Mouse (Mus musculus): Measurements from ENCODE around the gene Cab39l. TPM values are rescaled to one million over a fixed set of nuclear protein-coding genes. Genes with fewer than 3 reads are reported as not detected.
"Not testable (repeated sequence)": the region's sequence is repeated elsewhere in the genome, so short reads cannot be mapped to it uniquely, and the experiment has no call there.

The Cab39l gene
- polyA plus RNA-seq, 1 experiment from 2014 or later, result 26.2 TPM

DNA sequence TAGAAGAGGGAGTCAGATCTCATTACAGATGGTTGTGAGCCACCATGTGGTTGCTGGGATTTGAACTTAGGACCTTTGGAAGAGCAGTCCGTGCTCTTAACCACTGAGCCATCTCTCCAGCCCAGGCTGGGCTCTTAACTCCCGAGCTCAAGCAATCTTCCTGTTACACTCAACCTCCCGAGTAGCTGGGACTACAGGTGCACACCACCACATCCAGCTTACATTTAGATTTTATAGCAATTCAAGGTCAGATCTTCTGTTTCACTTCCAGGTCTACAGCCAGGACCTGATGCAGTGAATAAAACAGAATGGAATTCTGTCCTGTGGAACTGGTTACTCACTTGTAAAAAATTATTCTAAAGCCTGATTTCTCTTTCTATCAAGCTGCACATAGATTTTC lies 173.4 kb downstream of the Cab39l start:
- not testable (repeated sequence) for H3K36me3 ChIP-seq (ENCODE audit: inconsistent target); H3K4me3 ChIP-seq (ENCODE audit: inconsistent target); H3K79me2 ChIP-seq (ENCODE audit: inconsistent target); H3K27ac ChIP-seq
- 78% methylated on average over 3 of the region's 3 CpGs for WGBS (ENCODE audit: missing documents)

DNA sequence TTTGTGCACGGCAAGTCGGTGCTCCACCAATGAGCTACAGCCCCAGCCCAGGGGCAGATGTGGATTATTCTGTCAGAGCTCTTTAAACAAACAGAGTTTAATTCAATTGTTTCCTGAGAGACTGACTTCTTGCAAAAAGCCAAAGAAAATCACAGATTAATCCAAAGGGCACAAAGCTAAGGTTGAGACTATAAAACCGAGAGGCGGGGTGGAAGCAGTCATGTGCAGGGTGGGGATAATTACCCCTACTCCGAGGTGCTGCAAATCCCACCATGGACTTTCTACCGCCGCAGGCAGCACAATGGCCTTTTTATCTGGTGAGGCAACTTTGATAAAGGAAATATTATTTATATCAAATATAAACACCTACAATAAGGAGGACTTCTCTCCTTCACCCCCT lies 176.0 kb downstream of the Cab39l start:
- H3K79me2 ChIP-seq (ENCODE audit: inconsistent target), result no peaks in the 10 kb centered on the region
- no peak overlapping the region for H3K4me3 ChIP-seq (ENCODE audit: inconsistent target)
- no peak overlapping the region for H3K27ac ChIP-seq
- 94% methylated on average over 7 of the region's 7 CpGs for WGBS (ENCODE audit: missing documents)
- no peaks in the 10 kb centered on the region for H3K36me3 ChIP-seq (ENCODE audit: inconsistent target)

DNA sequence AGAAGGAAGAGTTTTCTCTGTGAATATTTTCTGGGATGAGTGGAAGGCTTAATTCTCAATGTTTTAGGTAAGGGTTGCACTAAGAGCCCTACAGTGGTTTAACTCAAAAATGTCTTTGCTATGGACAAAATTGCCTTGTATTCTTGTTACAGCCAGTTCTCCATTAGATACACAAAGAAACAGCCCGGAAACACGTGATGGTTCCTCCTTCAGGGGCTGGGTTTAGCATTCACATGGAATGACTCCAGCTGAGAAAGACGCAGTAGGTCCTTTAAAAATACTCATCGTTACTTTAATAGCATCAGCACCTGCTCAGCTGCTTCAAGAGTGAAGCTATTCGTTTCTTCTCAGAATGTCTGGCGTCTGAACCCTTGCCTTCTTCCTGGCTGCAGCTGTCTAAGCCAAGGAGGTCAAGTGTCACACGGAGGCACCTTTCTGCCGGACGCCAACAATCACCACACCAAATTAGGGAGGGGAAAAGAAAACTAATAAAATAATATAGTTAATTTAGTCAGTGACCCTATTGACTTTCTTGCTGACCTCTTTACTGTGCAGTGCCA lies 183.6 kb downstream of the Cab39l start:
- H3K27ac ChIP-seq, result no peak overlapping the region
- 64% methylated on average over 9 of the region's 9 CpGs for WGBS (ENCODE audit: missing documents)
- no peaks in the 10 kb centered on the region for H3K79me2 ChIP-seq (ENCODE audit: inconsistent target)
- H3K36me3 ChIP-seq (ENCODE audit: inconsistent target), result no peaks in the 10 kb centered on the region
- no peak overlapping the region for H3K4me3 ChIP-seq (ENCODE audit: inconsistent target)

DNA sequence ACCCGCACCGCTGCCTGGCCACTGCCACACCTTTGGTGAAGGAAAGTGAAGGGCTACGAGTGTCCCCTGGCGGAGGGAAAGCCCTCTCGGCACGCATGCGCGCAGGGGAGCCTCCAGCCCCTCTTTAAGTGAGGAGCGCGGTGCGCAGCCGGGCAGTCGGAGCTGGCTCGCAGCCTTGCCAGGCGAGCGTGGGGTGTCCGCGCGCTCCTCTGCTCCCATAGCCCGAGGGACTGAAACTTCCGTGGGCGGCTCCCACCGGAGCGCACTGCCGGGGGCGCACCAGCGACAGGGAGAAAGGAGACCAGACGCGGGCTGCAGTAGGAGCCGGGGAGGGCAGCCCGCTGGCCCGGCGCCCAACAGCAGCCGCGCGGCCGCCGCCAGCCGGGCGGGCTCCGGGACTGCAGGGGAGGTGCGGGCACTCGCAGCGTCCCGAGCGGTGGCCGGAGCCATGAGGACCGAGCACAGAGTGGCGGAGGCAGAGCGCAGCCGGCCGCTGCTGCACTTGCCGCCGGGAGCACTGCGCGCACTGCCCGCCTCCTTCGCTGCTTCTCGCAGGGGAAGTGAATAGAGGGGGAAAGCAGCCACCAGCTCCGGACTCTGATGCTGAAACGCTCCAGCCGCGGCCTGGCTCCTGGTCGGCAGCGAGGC lies 184.5 kb downstream of the Cab39l start, which contains the start of gene Shisa2:
TSS of gene Shisa2 (plus strand) at position 151 of the 648 bp plus-strand sequence.
- H3K36me3 ChIP-seq (ENCODE audit: inconsistent target), result no peaks in the 10 kb centered on the region
- H3K79me2 ChIP-seq (ENCODE audit: inconsistent target), result no peaks in the 10 kb centered on the region
- 2% methylated on average over 62 of the region's 65 CpGs for WGBS (ENCODE audit: missing documents)
- no peak within 1 kb of the TSS for H3K27ac ChIP-seq
- H3K4me3 ChIP-seq (ENCODE audit: inconsistent target), result no peak within 1 kb of the TSS

DNA sequence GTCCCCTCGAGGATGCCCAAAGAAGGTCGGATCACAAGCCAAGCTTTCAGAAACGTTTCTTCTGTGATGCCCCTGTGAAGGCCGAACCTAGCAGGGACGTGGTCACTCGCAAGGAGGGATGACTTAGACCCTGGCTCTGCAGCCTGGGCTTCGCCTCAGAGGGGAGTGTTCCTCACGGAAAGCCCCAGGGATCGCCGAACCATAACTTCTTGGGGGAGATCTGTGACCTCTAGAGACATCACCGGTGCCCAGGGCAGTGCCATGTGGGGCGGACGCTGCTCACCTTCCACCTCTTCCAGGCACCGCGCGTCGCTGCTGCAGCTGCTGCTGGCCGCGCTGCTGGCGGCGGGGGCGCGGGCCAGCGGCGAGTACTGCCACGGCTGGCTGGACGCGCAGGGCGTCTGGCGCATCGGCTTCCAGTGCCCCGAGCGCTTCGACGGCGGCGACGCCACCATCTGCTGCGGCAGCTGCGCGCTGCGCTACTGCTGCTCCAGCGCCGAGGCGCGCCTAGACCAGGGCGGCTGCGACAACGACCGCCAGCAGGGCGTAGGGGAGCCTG lies 185.1 kb downstream of the Cab39l start:
- Histone ChIP-seq H3K36me3 (ENCODE audit: inconsistent target) (no peaks in the 10 kb centered on the region), H3K79me2 (ENCODE audit: inconsistent target) (no peaks in the 10 kb centered on the region), H3K4me3 (ENCODE audit: inconsistent target) (no peak overlapping the region), H3K27ac (no peak overlapping the region)
- 2% methylated on average over 51 of the region's 51 CpGs for WGBS (ENCODE audit: missing documents)

DNA sequence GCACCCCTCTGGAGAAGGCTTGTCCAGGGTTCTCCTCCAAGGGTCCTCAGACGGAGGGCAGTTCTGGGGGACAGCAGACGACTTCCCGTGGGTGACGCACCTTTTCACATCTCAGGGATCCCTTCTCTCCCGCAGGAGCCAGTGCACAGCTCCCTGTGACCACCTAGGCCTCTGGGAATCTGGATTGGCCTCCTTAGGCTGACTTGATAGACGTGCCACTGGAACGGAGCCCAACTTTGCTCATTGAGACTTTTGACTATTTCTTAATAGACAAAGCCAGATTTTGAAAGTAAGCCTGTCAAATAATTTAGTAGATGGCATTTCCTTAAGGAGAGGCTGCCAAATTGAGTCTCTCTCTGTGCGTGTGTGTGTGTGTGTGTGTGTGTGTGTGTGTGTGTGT lies 185.9 kb downstream of the Cab39l start:
- 68% methylated on average over 8 of the region's 8 CpGs for WGBS (ENCODE audit: missing documents)
- no peak overlapping the region for H3K4me3 ChIP-seq (ENCODE audit: inconsistent target)
- no peaks in the 10 kb centered on the region for H3K36me3 ChIP-seq (ENCODE audit: inconsistent target)
- no peaks in the 10 kb centered on the region for H3K79me2 ChIP-seq (ENCODE audit: inconsistent target)
- no peak overlapping the region for H3K27ac ChIP-seq

DNA sequence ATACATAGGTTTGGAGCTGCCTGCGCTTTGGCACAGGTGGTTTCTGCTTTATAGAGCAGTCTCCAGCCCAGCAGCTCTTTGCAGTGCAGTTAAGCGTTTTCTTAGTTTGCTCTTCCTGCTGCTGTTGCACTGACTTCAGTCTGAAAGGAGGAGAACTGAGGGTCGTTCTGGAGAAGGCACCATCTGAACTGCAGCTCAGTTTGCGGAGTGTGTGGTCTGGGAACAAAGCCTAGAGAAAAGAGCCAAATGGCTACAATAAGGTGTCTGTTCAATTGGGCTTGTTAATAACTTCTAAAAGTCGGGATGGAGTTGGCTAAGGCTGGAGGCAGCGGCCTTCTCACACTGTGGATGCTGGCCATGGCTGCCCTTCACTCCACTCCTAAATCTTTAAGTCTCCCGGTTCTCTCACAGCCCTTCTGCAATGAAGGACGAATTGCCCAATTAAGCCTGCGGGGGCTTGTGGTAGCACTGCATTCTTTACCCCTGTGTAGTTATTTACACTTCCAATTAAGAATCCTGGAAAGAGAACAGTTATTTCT lies 186.4 kb downstream of the Cab39l start:
- H3K4me3 ChIP-seq (ENCODE audit: inconsistent target), result no peak overlapping the region
- H3K79me2 ChIP-seq (ENCODE audit: inconsistent target), result no peaks in the 10 kb centered on the region
- no peaks in the 10 kb centered on the region for H3K36me3 ChIP-seq (ENCODE audit: inconsistent target)
- 73% methylated on average over 8 of the region's 9 CpGs for WGBS (ENCODE audit: missing documents)
- H3K27ac ChIP-seq, result no peak overlapping the region

DNA sequence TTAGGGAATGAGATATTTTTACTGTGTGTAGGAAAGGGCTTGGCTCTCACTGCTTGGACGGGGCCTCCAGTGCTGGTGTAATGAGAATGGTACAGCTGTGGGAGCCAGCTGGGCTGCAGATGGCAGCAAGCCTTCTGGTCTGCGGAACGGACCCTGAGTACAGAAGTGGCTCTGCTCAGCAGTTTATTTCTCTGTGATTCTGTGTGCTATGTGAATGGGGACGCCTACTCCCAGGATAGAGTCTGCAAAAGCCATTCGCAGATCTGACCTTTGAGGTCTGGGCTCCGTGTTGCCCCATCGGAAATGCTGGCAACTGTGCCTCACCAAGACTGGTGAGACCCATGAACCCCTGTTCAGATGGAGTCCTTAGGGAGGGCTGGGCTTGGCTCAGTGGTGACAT lies 187.1 kb downstream of the Cab39l start:
- H3K36me3 ChIP-seq (ENCODE audit: inconsistent target), result no peaks in the 10 kb centered on the region
- no peak overlapping the region for H3K27ac ChIP-seq
- H3K79me2 ChIP-seq (ENCODE audit: inconsistent target), result no peaks in the 10 kb centered on the region
- H3K4me3 ChIP-seq (ENCODE audit: inconsistent target), result no peak overlapping the region
- 88% methylated on average over 7 of the region's 7 CpGs for WGBS (ENCODE audit: missing documents)

DNA sequence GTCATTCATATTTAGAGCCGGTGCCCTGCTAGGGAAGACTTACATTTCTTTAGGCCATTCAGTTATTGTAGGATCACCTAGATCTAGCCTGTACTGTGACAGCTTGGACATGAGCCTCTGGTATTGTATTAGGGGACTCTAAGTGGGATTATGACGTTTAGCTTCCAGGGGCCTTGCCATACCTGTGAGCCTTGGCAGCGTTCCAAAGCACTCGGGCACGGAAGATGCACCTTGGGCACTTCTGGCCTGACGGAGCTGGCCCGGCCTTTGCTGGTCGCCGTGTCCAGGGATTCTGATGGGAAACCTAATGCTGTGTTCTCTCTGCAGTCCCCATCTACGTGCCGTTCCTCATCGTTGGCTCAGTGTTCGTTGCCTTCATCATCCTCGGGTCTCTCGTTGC lies 188.5 kb downstream of the Cab39l start:
- Histone ChIP-seq H3K27ac (no peak overlapping the region), H3K36me3 (ENCODE audit: inconsistent target) (no peaks in the 10 kb centered on the region), H3K79me2 (ENCODE audit: inconsistent target) (no peaks in the 10 kb centered on the region), H3K4me3 (ENCODE audit: inconsistent target) (no peak overlapping the region)
- WGBS (ENCODE audit: missing documents), result 96% methylated on average over 15 of the region's 15 CpGs

DNA sequence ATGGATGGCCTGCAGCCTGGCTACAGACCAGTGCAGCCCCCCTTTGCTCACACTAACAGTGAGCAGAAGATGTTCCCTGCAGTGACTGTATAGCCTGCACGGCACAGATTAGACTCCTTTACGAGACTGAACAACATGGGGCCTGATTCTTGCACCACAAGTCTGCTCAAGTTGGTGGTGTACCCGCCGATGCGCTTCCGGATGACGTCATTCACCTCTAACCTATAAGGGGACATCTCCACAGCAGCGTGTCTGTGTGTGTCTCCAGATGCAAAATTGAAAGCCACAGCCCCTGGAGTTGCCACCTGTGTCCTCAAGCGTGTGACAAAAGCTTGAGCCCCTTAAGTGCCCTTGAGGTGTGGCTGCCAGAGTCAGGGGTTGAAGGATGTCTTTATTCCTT lies 189.3 kb downstream of the Cab39l start:
- no peak overlapping the region for H3K4me3 ChIP-seq (ENCODE audit: inconsistent target)
- no peaks in the 10 kb centered on the region for H3K36me3 ChIP-seq (ENCODE audit: inconsistent target)
- no peaks in the 10 kb centered on the region for H3K79me2 ChIP-seq (ENCODE audit: inconsistent target)
- 93% methylated on average over 9 of the region's 9 CpGs for WGBS (ENCODE audit: missing documents)
- no peak overlapping the region for H3K27ac ChIP-seq

DNA sequence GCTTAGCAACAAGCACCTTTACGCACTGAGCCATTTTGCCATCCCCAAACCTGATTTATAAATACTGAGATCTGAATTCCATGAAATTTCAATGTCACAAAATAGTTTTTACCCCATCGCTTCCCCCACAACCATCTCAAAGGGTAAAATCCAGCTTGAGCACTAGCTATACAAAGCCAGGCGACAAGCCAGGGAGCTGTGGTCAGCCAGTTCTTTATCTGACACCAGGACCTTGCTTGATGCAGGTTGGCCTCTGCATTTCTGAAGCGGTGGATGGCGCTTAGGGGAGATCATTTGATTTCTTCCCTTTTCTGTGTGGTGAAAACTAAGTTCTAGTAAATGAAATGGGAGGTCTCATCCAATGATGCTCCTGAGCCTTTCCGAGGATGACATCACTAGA lies 191.3 kb downstream of the Cab39l start:
- no peaks in the 10 kb centered on the region for H3K36me3 ChIP-seq (ENCODE audit: inconsistent target)
- no peaks in the 10 kb centered on the region for H3K79me2 ChIP-seq (ENCODE audit: inconsistent target)
- WGBS (ENCODE audit: missing documents), result 70% methylated on average over 6 of the region's 6 CpGs
- no peak overlapping the region for H3K4me3 ChIP-seq (ENCODE audit: inconsistent target)
- no peak overlapping the region for H3K27ac ChIP-seq

DNA sequence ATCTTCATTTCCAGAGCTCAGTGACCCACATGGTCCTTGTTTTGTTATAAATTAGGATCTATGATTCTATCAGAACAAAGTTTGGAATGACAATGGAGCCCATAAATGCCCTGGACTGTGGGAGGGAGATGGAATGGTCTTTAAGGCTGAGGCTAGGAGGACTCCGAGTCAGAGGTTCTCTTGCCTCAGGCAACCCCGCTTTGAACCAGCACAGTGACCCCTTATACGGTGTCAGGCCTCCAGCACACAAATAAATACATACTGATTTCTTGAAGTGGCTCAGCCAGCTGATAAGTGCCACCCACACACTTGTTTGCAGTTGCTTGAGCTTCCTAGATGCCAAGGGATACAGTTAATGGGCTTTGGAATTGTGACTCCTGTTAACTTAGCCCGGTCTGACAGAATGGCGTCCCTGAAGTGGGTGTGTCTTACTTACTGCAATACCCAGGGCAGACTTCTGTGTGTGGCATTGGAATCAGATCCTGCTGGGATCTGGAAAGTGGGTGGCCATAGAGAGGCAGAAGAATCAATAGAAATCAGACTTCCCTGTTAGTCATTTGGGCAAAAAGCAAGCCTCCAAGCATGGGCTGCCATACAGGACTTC lies 192.6 kb downstream of the Cab39l start:
- WGBS (ENCODE audit: missing documents), result 91% methylated on average over 4 of the region's 5 CpGs
- H3K27ac ChIP-seq, result no peak overlapping the region
- H3K4me3 ChIP-seq (ENCODE audit: inconsistent target), result no peak overlapping the region
- H3K36me3 ChIP-seq (ENCODE audit: inconsistent target), result no peaks in the 10 kb centered on the region
- H3K79me2 ChIP-seq (ENCODE audit: inconsistent target), result no peaks in the 10 kb centered on the region

DNA sequence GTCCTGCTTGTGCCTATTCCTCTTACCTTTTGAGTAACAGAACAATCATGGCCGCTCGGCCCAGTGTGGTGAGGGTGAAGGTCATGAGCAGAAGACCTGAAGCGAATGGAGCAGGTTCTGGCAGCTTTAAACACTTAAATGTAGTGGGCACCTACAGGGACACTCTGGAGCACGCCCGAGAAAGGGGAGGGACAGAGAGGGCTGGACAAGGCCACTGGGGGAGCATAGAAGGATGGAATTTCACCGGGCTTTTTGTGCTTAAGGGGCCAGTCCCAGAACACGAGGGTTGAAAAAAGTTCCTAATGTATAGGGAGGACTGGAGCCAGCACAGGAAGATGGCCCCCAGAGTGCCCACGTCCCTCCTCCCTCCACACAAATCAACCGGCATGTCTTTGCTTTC lies 193.2 kb downstream of the Cab39l start:
- H3K79me2 ChIP-seq (ENCODE audit: inconsistent target), result no peaks in the 10 kb centered on the region
- no peak overlapping the region for H3K4me3 ChIP-seq (ENCODE audit: inconsistent target)
- no peak overlapping the region for H3K27ac ChIP-seq
- no peaks in the 10 kb centered on the region for H3K36me3 ChIP-seq (ENCODE audit: inconsistent target)
- WGBS (ENCODE audit: missing documents), result 97% methylated on average over 8 of the region's 9 CpGs

Measured in macrophage (primary cell).